Mouse (Mus musculus) lung, adult 2 months (tissue): Measurements from ENCODE around the gene Olfr1368.

Experiments used
- CTCF ChIP-seq: fragments of 200-500 bp; IDR thresholded peaks from 2 replicates; pipeline ENCODE4 v1.5.1; 2011; ENCODE audit warnings: mild to moderate bottlenecking, low read length, control low read depth; ENCODE audit not compliant: insufficient read depth
- POLR2A ChIP-seq: fragments of 200-500 bp; IDR thresholded peaks from 2 replicates; pipeline ENCODE4 v1.6.1; 2011; ENCODE audit warnings: low read depth, mild to moderate bottlenecking, control low read depth, low read length, borderline replicate concordance; ENCODE audit errors: extremely low read depth

GRCm38 (mm10) chr13:21155888-21156287 is 10.2 kb upstream of the Olfr1368 start:
- TF ChIP-seq CTCF (no peak), POLR2A (no peak)
